Mouse (Mus musculus) forebrain, embryonic 13.5 days (tissue): ENCODE measurements around the gene Gm47995. TPM values are rescaled to one million over a fixed set of nuclear protein-coding genes. Genes with fewer than 3 reads are reported as not detected.

Experiments used
- ATAC-seq: fragments of 200-750 bp; cut with Nextera tagmentation; 2 replicates; pipeline ENCODE4 v1.8.0; 2017
- H3K27ac ChIP-seq: fragments of 300-500 bp; sonication (generic); 2 replicates; pipeline ENCODE4 v1.5.1; 2015; ENCODE audit warnings: inconsistent platforms, mild to moderate bottlenecking, moderate library complexity
- H3K27me3 ChIP-seq: fragments of 300-500 bp; sonication (generic); 2 replicates; pipeline ENCODE4 v1.6.1; 2015; ENCODE audit warnings: mild to moderate bottlenecking, inconsistent platforms
- H3K36me3 ChIP-seq: fragments of 300-500 bp; sonication (generic); 2 replicates; pipeline ENCODE4 v1.6.1; 2015; ENCODE audit warnings: mild to moderate bottlenecking, inconsistent platforms; ENCODE audit not compliant: poor library complexity, severe bottlenecking
- H3K4me1 ChIP-seq: fragments of 300-500 bp; sonication (generic); 2 replicates; pipeline ENCODE4 v1.6.1; 2015; ENCODE audit warnings: inconsistent platforms
- H3K4me2 ChIP-seq: fragments of 300-500 bp; sonication (generic); 2 replicates; pipeline ENCODE4 v1.6.1; 2015; ENCODE audit warnings: inconsistent platforms, mild to moderate bottlenecking, moderate library complexity
- H3K4me3 ChIP-seq: fragments of 300-500 bp; sonication (generic); 2 replicates; pipeline ENCODE4 v1.5.1; 2015; ENCODE audit warnings: mild to moderate bottlenecking, inconsistent platforms
- H3K9ac ChIP-seq: fragments of 300-500 bp; sonication (generic); 2 replicates; pipeline ENCODE4 v1.6.1; 2015; ENCODE audit warnings: mild to moderate bottlenecking, inconsistent platforms
- H3K9me3 ChIP-seq: fragments of 300-500 bp; sonication (generic); replicated peaks from 2 replicates; pipeline ENCODE4 v1.6.1; 2016; ENCODE audit warnings: inconsistent platforms
- WGBS: fragments of 180-500 bp; shearing (Covaris S2); methylation state at CpG from one replicate; pipeline ENCODE4 v1.1.7; 2015; 5-methylcytosine and 5-hydroxymethylcytosine counted together
- polyA plus RNA-seq: library from polyadenylated mRNA; unstranded; fragments of >200 nt; fragmentation: Nextera tagmentation; extraction: Ambion mirVana; gene quantifications from 2 replicates; pipeline ENCODE4 v1.2.1, GENCODE M21; 2015

The Gm47995 gene
- polyA plus RNA-seq, 1 experiment from 2014 or later: not detected

DNA sequence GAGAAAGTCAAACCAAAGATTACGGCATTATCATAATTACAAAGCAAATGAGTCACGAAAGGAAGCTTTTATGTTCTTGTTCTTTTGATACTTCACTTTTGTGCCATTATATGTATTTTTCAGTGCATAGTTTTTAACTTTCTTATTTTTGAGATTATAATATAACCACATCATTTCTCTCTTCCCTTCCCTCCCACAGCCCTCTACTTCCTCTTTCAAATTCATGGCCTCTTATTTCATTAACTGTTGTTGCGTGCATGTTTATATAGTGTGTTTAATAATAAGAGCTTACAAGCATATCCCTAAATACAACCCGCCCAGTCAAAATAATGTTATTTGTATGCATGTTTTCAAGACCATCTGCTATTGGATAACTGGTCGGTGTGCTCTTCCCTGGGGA is 20.8 kb downstream of the Gm47995 start:
- Histone ChIP-seq H3K4me3 (no peak overlapping the region), H3K9ac (no peak overlapping the region), H3K9me3 (no peaks in the 10 kb centered on the region), H3K27ac (no peak overlapping the region), H3K27me3 (no peaks in the 10 kb centered on the region), H3K4me2 (no peak overlapping the region), H3K36me3 (no peaks in the 10 kb centered on the region), H3K4me1 (no peaks in the 10 kb centered on the region; the same call in 1 of the 2 replicates)
- ATAC-seq: no peak
- 91% methylated on average over 5 of the region's 5 CpGs for WGBS

GRCm38 (mm10) chr1:151220098-151220497 is 21.9 kb downstream of the Gm47995 start:
- H3K9me3 ChIP-seq: no peaks in the 10 kb centered on the region
- H3K4me2 ChIP-seq: no peak overlapping the region
- no peak overlapping the region for H3K4me3 ChIP-seq
- no peak for ATAC-seq
- no peaks in the 10 kb centered on the region for H3K36me3 ChIP-seq
- no peaks in the 10 kb centered on the region for H3K27me3 ChIP-seq
- no peaks in the 10 kb centered on the region for H3K4me1 ChIP-seq
- H3K27ac ChIP-seq: no peak overlapping the region
- WGBS: 65% methylated on average over 7 of the region's 7 CpGs
- no peak overlapping the region for H3K9ac ChIP-seq

DNA sequence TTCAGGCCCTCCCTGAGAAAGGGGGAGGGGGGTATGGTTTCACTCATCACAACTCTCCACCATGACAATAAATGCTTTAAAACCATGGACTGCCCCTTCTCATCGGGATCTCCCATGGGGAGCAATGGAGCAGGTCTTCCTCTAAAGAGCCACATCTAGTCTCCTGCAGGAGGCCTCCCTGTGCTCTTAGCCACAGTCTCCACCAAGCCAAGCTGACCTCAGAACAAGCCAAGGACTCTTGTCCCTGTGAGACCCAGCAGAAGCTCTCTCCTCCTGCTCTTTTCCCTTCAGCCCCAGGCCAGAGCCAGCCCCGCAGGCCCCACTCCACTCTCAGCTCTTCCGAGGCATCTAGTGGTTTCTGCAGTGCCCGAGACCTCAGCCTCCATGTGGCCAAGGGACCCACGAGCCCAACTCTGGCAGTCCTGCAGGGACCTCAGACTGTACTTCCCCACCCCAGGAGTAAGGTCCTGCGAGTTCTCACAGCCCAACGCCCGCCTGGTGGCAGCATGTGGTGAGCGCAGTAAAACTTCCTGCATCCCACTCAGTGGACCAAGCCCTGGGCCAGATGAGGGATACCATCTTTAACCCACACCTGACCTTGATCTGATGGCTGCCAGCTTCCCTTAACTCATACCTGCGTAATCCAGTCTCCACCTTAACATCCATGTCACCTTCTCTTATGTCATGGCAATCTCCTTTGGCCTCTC is 24.5 kb downstream of the Gm47995 start:
- no peak overlapping the region for H3K27ac ChIP-seq
- H3K27me3 ChIP-seq: no peaks in the 10 kb centered on the region
- no peaks in the 10 kb centered on the region for H3K36me3 ChIP-seq
- H3K4me3 ChIP-seq: no peak overlapping the region
- H3K4me1 ChIP-seq: no peaks in the 10 kb centered on the region
- no peak overlapping the region for H3K4me2 ChIP-seq
- H3K9ac ChIP-seq: no peak overlapping the region
- no peaks in the 10 kb centered on the region for H3K9me3 ChIP-seq
- no peak for ATAC-seq
- WGBS: 86% methylated on average over 10 of the region's 10 CpGs

DNA sequence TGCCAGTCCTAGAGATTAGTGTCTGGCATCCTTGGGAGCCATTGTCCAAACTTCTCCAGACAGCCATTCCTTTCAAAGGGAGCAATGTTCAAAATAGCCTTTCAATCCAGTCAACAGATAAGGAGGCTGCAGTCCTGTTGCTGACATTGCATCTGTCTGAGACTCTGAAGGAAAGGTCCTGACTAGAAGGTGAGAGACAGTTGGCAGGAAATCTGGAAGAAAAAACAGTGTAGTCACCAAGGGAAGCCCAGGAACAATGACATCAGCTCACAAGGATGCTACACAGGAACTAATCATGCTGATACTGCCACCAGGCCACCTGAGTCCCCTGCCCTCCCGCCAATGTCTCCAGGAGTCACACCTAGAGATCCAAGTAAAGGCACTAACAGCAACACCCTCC is 25.1 kb downstream of the Gm47995 start:
- H3K9me3 ChIP-seq: no peaks in the 10 kb centered on the region
- no peaks in the 10 kb centered on the region for H3K36me3 ChIP-seq
- ATAC-seq: no peak
- no peaks in the 10 kb centered on the region for H3K27me3 ChIP-seq
- no peak overlapping the region for H3K27ac ChIP-seq
- H3K4me2 ChIP-seq: no peak overlapping the region
- H3K4me3 ChIP-seq: no peak overlapping the region
- H3K4me1 ChIP-seq: no peaks in the 10 kb centered on the region
- no peak overlapping the region for H3K9ac ChIP-seq
- 86% methylated on average over 1 of the region's 1 CpGs for WGBS

GRCm38 (mm10) chr1:151224536-151224935 is 26.3 kb downstream of the Gm47995 start:
- no peak for ATAC-seq
- no peaks in the 10 kb centered on the region for H3K36me3 ChIP-seq
- whole genome bisulfite sequencing: 94% methylated on average over 1 of the region's 1 CpGs
- H3K27me3 ChIP-seq: no peaks in the 10 kb centered on the region
- H3K9ac ChIP-seq: no peak overlapping the region
- no peak overlapping the region for H3K4me2 ChIP-seq
- no peak overlapping the region for H3K4me3 ChIP-seq
- no peak overlapping the region for H3K27ac ChIP-seq
- H3K9me3 ChIP-seq: no peaks in the 10 kb centered on the region
- no peaks in the 10 kb centered on the region for H3K4me1 ChIP-seq

DNA sequence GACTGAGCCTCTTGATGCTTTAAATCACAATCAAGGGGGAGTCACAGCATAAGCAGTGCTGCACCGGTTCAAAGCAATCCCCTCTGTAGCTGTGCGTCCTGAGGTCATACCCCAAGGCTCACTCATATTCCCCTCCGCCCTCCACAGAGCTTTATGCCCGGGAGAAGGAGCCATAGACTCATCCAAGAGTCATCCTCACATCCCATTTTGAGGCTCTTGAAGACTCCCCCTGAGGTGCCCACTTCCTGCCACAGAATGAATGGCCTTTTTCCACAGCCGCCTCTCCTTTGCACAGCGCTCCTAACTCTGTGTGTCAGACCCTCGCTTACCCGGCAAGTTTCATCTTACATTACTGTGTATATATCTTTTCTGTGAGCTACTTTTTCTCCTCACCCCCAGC is 29.3 kb downstream of the Gm47995 start:
- Histone ChIP-seq H3K27ac (no peak overlapping the region), H3K27me3 (no peaks in the 10 kb centered on the region), H3K4me1 (no peaks in the 10 kb centered on the region), H3K36me3 (no peaks in the 10 kb centered on the region), H3K4me2 (no peak overlapping the region), H3K9me3 (no peaks in the 10 kb centered on the region), H3K4me3 (no peak overlapping the region), H3K9ac (no peak overlapping the region)
- WGBS: 88% methylated on average over 8 of the region's 8 CpGs
- no peak for ATAC-seq

- Histone ChIP-seq H3K9me3 (no peaks in the 10 kb centered on the region), H3K4me1 (no peaks in the 10 kb centered on the region), H3K9ac (no peak overlapping the region), H3K27me3 (no peaks in the 10 kb centered on the region), H3K4me2 (no peak overlapping the region), H3K4me3 (no peak overlapping the region), H3K36me3 (no peaks in the 10 kb centered on the region), H3K27ac (no peak overlapping the region)
- no peak for ATAC-seq
- 72% methylated on average over 1 of the region's 1 CpGs for WGBS
Measured at GRCm38 (mm10) chr1:151228320-151228989, 30.2 kb downstream of the Gm47995 start.

GRCm38 (mm10) chr1:151232346-151232745 is 34.1 kb downstream of the Gm47995 start:
- no peak overlapping the region for H3K4me3 ChIP-seq
- ATAC-seq: no peak
- 86% methylated on average over 3 of the region's 3 CpGs for WGBS

DNA sequence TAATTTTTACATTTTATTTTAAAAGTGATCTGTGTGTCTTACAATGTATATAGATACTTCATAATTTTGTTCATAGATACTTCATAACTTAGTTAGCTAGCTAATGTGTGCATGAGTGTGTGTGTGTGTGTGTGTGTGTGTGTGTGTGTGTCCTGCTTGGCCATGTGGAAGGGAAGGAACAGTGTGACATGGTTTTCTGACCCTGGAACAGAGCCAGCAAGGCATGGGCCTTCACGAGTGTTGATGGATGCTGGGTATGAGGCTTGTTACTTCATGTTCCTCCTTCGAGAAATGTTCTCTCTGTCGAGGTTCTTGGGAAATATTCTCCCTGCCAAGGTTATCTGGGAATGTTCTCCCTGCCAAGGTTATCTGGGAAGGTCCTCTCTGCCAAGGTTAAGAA is 35.5 kb downstream of the Gm47995 start:
- no peak overlapping the region for H3K4me2 ChIP-seq
- no peak for ATAC-seq
- no peaks in the 10 kb centered on the region for H3K27me3 ChIP-seq
- no peaks in the 10 kb centered on the region for H3K36me3 ChIP-seq
- WGBS: 88% methylated on average over 3 of the region's 3 CpGs
- H3K4me1 ChIP-seq: no peaks in the 10 kb centered on the region
- H3K9ac ChIP-seq: no peak overlapping the region
- no peaks in the 10 kb centered on the region for H3K9me3 ChIP-seq
- H3K4me3 ChIP-seq: no peak overlapping the region
- H3K27ac ChIP-seq: no peak overlapping the region

More at GRCm38 (mm10) chr1:151232346-151232745, 34.1 kb downstream of the Gm47995 start:
- Histone ChIP-seq H3K4me2 (no peak overlapping the region), H3K27me3 (no peaks in the 10 kb centered on the region), H3K36me3 (no peaks in the 10 kb centered on the region), H3K9ac (no peak overlapping the region), H3K9me3 (no peaks in the 10 kb centered on the region), H3K4me1 (no peaks in the 10 kb centered on the region), H3K27ac (no peak overlapping the region)

DNA sequence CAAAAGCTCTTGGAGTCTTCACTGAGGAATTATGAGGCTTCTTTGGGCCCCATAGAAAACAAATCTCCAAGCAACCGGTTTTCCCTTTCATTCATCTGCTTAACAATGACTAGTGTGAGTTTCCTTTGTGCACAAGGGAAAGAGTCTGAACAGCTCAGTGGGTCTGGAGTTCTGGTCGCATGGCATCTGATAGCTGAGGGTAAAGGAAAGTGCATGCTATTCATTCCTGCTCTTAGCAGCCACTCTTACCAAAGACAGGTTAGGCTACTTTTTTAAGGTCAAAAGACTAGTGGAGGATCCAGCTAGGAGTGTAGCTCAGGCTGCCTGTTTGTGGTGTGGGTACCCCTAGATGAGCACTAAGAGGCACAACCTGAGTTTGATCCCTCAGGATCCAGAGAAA is 37.3 kb downstream of the Gm47995 start:
- Histone ChIP-seq H3K4me1 (no peaks in the 10 kb centered on the region), H3K9ac (no peak overlapping the region), H3K27me3 (no peaks in the 10 kb centered on the region), H3K9me3 (0 out of 2 replicates have a peak, but pooled peaks cover 4% of the 10 kb centered on the region), H3K4me2 (no peak overlapping the region), H3K27ac (no peak overlapping the region), H3K4me3 (no peak overlapping the region), H3K36me3 (no peaks in the 10 kb centered on the region)
- no peak for ATAC-seq
- WGBS: 6% methylated on average over 2 of the region's 2 CpGs

DNA sequence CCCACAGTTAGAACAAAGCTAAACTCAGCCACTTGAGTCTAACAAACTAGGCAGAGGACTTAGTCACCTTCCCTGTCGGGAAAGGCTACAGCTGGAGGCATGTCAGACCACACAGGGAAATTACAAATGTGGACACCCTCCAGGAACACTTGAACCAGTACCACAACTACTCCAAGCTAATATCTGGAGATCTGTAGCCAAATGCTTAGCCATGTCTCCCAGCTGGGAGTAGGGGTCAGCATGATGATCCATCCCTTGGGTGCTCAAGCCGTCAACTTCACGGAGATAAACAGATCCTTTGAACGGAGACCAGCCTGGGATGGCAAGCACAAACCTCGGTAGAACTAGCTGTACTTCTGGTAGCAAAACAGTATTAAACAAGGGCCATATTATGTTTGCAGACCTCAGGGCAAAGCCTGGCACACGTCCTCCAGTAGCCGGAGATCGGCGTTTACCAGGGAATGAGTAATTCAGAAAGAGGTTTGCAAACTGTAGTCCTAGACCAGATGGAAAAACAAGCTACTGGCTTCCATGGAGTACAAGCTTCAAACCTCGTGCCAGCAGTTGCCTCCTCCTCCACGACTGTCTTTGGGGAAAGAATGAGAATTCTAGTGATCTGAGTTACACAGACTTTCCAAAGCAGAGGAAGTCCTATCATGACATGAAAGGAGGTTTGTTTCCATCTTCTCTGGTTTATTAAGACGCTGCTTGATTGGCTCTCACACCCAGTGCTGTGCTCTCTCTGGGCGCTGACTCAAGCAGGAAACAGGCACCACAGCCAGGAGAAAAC is 38.1 kb downstream of the Gm47995 start:
- Histone ChIP-seq H3K27me3 (no peaks in the 10 kb centered on the region), H3K4me1 (no peaks in the 10 kb centered on the region), H3K9ac (no peak overlapping the region), H3K4me3 (no peak overlapping the region), H3K27ac (no peak overlapping the region), H3K36me3 (no peaks in the 10 kb centered on the region), H3K4me2 (no peak overlapping the region), H3K9me3 (0 out of 2 replicates have a peak, but pooled peaks cover 4% of the 10 kb centered on the region)
- ATAC-seq: no peak
- 77% methylated on average over 13 of the region's 13 CpGs for WGBS

DNA sequence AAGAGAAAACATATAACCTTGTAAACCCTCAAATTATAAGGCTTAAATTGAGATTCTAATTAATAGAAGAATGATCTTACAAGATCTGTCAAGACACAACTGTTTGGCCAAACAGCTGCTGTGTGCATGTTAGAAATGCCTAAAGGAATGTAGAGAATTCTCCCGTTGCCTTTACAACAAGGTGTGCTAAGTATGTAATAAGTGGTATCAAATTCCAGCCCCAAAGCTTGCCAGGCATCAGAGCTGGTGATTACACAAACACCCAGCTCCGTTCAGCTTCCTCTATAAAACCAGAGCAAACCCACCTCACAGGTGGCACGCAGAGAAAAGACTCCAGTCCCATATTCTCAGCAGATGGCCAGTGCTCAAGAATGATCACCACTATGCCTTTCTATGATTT is 39.5 kb downstream of the Gm47995 start:
- WGBS: 90% methylated on average over 3 of the region's 3 CpGs
- Histone ChIP-seq H3K9ac (no peak overlapping the region), H3K4me1 (no peaks in the 10 kb centered on the region), H3K27me3 (no peaks in the 10 kb centered on the region), H3K9me3 (0 out of 2 replicates have a peak, but pooled peaks cover 4% of the 10 kb centered on the region), H3K36me3 (no peaks in the 10 kb centered on the region), H3K27ac (no peak overlapping the region), H3K4me2 (no peak overlapping the region), H3K4me3 (no peak overlapping the region)
- ATAC-seq: no peak
